Mouse (Mus musculus): ENCODE data around the gene Pfdn6.
"Not testable (repeated sequence)": the region's sequence is repeated elsewhere in the genome, so short reads cannot be mapped to it uniquely, and the experiment has no call there.

Gene Pfdn6

DNA sequence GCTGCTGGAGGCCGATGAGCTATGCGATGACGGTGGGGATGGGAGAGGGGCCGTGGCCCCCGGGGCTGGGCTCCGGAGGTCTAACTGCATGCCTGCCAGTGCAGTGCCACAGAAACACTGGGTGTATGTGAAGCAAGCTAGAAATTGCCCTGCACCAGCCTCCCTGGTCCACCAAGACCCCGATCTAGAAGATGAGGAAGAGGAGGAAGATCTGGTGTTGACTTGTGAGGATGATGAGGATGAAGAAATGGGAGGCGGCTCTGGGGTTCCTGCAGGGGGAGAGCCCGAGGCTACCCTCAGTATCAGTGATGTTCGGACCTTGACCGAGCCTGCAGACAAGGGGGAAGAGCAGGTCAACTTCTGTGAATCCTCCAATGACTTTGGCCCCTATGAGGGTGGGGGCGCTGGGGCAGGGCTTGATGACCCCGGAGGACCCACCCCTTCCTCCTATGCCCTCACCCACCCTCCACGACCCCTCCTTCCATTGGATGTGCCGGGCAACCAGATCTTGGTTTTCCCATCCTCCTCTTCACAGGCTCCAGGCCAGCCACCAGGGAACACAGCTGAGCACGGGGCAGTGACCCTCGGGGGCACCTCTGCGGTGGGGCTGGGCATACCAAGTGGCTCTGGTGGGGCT lies 22.4 kb downstream of the Pfdn6 start:
- in situ Hi-C loops (cut with MboI; ENCODE audit: low sequenced_read_pairs) = no loop called here

DNA sequence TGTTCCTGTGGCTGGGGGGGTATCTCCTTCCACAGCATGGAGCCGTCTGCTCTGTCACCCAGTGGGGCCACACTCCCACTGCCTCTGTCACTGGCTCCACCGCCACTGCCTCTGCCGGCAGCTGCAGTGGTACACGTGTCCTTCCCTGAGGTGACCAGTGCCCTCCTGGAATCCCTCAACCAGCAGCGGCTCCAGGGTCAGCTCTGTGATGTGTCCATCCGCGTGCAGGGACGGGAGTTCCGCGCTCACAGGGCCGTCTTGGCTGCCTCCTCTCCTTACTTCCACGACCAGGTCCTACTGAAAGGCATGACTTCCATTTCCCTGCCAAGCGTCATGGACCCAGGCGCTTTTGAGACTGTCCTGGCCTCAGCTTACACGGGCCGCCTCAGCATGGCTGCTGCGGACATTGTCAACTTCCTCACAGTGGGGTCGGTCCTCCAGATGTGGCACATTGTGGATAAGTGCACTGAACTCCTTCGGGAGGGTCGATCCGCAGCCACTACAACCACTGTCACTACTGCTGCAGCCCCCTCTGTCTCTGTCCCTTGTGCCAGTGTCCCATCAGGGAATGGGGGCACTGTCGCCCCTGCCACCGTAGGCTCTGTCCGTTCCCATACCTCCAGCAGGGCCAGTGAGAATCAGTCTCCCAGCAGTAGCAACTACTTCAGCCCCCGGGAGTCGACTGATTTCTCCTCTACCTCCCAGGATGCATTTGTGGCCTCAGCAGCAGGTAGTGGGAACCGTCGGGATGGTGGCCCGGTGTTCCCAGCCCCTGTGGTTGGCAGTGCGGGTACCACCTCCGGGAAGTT lies 23.1 kb downstream of the Pfdn6 start:
- in situ Hi-C loops (cut with MboI; ENCODE audit: low sequenced_read_pairs) = no loop called here

DNA sequence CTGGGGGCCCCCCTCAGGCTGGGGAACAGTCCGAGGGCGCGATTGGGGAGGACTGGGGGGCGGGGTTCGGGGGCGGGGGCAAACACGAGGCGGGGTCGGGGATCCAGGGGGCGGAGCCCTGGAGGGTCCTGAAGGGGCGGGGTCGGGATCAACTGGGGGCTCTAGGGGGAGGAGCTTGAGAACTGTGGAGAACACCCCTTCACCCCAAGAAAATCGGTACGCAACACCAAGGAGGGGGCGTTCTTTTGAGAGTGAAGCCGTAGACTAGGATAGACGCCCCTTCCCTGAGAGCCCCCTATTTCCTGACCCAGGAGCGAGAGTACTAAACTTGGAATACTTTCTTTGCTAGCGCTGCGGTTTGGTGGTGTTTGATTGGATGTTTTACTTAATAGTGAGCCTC lies 23.8 kb downstream of the Pfdn6 start:
- in situ Hi-C loops (cut with MboI; ENCODE audit: low sequenced_read_pairs) = no loop called here

DNA sequence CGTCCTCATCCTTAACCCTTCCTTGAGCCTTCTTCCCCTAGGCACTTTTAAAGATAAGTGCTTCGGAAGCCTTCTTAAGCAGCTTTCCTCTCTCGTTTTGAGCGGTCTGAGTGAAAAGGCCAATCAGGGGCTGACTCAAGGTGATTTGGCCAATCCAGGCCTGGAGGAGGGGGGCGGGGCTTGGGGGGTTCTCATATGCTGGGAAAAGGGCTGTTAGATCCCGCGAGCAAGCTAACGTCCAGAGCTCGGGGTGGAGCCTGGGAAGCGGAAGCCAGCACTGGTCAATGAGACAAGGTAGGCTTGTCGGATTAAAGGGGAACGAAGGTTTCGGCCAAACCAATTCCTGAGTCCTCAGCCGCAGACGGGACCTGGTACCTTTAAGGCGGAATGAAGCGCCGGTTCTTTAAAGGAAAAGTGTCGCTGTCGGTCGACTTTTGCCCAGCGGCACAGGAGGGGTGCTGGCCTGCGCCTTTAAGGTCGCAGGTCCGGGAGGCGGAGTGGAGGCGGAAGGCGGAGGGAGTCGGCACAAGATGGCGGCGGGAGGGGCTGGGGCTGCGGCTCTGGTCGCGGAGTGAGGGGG lies 24.4 kb downstream of the Pfdn6 start, which contains the start of the genes Tapbp and Zbtb22:
Tapbp (plus strand) TSS at position 229 of the 580 bp plus-strand sequence.
Zbtb22 (plus strand) TSS at position 234 of the 580 bp plus-strand sequence.
- in situ Hi-C loops (cut with MboI; ENCODE audit: low sequenced_read_pairs) = no loop called here

DNA sequence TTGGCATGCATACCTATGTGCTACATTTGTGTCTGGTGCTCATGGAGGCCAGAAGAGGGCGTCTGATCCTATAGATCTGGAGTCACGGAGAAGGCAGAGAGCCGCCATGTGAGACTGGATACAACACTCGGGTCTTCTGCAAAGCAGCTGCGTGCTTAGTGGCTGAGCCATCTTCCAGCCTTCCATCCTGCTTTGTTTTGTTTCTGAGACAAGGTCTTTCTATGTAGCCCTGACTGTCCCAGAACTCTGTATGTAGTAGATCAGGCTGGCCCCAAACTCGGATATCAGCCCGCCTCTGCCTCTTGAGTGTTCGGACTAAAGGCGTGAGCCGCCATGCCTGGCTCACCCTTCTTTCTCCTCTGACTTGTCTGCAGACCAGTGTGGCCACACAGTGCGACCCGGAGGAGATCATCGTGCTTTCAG lies 25.2 kb downstream of the Pfdn6 start:
- in situ Hi-C loops (cut with MboI; ENCODE audit: low sequenced_read_pairs) = no loop called here

DNA sequence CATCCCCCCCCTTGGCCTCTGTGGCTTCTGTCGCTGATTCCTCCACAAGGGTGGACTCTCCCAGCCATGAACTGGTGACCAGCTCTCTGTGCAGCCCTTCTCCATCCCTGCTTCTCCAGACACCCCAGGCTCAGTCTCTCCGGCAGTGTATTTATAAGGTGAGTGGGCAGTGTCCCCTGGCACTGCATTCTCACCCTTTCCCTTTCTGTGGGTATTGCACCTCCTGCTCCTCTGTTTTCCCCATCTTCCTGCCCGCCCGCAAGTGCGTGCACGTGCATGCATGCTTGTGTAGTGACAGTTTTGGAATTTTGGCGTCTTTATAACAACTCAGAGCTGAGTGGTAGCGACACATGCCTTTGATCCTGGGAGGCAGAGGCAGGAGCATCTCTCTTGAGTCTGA lies 26.2 kb downstream of the Pfdn6 start:
- in situ Hi-C loops (cut with MboI; ENCODE audit: low sequenced_read_pairs) = no loop called here

DNA sequence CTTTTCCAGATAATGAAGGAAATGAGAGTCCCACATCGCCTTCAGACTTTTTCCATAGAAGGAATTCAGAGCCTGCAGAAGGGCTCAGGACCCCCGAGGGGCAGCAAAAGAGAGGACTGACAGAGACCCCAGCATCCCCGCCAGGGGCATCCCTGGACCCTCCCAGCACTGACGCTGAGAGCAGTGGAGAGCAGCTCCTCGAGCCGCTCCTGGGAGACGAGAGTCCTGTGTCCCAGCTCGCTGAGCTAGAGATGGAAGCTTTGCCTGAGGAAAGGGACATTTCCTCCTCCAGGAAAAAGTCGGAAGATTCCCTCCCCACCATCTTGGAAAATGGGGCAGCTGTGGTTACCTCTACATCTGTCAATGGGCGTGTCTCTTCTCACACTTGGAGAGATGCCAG lies 26.9 kb downstream of the Pfdn6 start:
- in situ Hi-C loops (cut with MboI; ENCODE audit: low sequenced_read_pairs) = no loop called here

DNA sequence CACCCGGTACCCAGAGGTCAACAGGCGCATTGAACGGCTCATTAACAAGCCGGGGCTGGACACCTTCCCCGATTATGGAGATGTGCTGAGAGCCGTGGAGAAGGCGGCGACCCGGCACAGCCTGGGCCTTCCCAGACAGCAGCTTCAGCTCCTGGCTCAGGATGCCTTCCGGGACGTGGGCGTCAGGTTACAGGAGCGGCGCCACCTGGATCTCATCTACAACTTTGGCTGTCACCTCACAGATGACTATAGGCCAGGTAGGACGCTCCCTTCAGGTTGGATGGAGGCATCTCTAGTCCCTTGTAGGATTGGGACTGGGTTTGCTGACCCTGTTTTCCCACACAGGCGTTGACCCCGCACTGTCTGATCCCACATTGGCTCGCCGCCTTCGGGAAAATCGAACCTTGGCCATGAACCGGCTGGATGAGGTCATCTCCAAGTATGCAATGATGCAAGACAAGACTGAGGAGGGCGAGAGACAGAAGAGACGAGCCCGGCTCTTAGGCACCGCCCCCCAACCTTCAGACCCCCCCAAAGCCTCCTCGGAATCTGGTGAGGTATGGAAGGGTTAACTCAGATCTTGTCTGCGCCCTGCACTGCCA lies 28.2 kb downstream of the Pfdn6 start:
- in situ Hi-C loops (cut with MboI; ENCODE audit: low sequenced_read_pairs) = no loop called here

DNA sequence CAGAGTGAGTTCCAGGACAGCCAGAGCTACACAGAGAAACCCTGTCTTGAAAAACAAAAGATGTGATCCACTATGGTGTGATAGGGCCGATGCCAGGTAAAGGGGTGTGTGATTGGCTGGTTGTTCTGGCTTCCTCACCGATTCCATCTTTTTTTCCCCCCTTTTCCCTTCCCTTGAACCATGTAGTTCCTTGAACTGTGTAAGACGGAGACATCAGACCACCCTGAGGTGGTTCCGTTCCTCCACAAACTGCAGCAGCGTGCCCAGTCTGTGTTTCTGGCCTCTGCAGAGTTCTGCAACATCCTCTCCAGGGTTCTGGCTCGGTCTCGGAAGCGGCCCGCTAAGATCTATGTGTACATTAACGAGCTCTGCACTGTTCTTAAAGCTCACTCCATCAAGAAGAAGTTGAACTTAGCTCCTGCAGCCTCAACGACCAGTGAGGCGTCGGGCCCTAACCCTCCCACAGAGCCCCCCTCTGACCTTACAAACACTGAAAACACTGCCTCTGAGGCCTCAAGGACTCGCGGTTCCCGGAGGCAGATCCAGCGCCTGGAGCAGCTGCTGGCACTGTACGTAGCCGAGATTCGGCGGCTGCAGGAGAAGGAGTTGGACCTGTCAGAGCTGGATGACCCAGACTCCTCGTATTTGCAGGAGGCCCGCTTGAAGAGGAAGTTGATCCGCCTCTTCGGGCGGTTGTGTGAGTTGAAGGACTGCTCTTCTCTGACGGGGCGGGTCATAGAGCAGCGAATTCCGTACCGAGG lies 28.9 kb downstream of the Pfdn6 start:
- in situ Hi-C loops (cut with MboI; ENCODE audit: low sequenced_read_pairs) = no loop called here

DNA sequence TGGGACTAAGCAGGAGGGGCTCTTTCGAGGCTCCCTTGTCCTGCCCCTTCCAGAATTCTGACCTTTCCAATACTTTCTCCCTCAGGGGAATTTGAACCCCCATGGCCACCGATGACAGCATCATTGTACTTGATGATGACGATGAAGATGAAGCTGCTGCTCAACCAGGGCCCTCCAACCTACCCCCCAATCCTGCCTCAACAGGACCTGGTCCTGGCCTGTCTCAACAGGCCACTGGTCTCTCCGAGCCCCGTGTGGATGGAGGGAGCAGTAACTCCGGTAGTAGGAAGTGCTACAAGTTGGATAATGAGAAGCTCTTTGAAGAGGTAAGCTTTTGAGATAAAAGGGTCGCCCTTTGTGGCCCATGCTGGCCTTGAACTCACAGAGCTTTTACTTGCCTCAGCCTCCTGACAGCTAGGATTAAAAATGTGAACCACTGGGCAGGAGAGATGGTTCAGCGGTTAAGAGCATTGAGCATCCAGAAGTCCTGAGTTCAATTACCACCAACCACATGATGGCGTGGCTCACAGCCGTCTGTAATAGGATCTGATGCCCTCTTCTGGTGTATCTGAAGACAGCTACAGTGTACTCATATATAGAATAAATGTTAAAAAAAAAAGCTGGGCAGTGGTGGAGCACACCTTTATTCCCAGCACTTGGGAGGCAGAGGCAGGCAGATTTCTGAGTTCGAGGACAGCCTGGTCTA lies 29.6 kb downstream of the Pfdn6 start:
- in situ Hi-C loops (cut with MboI; ENCODE audit: low sequenced_read_pairs) = no loop called here

DNA sequence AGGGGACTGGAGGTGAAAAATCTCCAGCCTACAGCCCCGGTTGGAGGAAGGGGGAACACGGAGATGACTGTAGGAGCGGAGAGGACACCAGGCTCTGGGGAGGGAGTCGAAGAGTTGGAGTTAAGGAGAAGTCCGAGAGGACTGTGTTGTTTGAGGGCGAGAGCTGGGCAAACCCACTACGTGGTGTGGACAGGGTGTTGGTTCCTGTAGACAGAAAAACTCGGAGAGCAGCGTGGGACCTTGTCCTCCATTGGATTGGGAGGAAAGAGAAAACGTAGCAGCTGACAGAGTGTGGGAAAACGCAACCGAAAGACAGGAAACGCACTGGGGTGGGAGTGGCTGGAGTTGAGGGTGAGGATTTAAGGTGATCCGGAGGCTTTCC lies 30.3 kb downstream of the Pfdn6 start:
- in situ Hi-C loops (cut with MboI; ENCODE audit: low sequenced_read_pairs) = no loop called here

DNA sequence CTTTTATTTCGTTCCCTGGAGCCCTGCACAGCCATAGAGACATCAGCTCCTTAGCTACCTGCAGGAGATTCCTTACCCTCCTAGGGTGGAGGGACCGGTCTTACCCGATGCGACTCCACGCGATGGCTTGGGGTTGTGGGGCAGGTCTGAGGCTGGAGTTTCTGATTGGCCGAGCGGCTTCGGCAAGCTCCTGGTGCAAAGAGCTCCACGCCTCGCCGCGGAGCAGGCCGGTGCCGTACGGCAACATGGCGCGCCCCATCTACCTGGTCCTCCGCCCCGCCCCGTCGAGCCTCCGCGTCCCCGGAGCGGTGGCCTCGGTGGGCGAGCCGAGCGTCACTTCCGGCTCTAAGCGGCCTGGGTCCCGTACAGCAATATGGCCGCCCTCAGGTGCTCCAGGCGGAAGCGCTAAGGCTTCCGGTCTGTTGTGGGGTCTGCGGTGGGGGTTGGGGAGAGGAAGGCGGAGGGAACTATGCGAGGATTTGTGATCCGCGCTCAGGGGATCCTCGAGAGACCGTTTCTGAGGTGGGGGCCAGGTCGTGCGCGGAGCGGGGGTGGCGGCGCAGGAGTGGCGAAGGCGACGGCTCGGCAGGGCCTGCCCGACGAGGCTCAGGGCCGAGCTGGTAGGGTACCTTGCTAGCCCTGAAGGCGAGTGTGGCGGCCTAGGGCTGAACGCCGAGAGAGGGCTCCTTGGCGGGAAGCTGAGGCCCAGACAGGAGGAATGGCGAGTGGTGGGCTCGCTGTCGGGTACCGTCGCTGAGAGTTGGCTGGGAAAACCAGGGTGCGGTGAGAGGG lies 30.9 kb downstream of the Pfdn6 start, which contains the start of gene Daxx:
Daxx (plus strand) TSS at position 338 of the 792 bp plus-strand sequence.
- in situ Hi-C loops (cut with MboI; ENCODE audit: low sequenced_read_pairs) = no loop called here

DNA sequence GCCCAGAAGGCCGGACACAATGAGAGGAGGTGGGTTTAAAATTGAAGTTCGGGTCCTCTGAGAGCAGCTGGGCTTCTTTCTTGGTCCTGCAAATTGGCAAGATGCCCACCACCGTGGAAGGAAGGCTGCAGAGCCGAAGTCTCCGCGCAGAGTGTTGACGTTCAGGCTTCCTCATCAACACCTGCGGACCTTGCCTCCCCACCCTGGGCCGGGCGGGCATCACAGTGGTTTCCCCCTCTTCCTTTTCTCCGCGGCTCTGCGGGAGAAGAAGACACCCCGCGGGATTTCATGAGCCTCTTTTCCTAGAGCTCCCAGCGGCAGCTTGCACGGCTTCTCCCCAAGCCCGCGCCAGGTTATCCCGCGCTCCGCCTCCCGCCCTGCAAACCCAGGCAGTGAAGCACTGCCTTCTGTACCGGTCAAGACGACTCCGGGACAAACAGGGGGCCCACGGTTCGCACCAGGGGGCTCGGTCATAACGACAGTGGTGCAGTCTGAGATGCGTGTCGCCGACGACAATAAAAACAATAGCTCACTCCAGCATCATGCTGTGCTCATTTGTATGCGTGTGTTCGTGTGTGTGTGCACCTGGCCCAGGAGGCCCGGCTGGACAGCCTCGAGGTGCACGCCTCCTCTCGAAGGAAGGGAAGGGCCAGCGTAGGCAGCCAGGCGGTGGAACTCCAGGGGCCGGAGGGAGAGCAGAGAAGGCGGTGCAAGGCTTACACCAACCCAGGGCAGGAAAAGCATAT lies 31.6 kb downstream of the Pfdn6 start:
- in situ Hi-C loops (cut with MboI; ENCODE audit: low sequenced_read_pairs) = no loop called here

DNA sequence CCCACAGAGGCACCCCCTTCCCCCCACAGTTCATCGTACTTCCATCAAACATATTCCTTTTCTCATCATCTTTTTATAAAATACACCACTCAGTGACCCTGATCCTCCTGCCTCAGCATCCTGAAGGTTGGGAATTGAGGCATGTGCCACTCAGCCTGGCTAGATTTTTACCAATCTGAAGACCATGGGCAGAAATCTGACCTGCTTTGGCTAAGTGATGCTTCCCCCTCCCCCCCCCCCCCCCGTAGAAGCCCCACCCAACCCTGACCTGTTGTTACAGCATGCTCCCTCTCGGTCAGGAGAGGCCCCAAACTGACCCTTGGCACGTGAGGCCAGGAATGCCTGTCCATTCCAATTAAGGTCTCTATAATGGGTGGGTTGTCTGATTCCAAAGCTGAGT lies 35.3 kb downstream of the Pfdn6 start, which contains the start of gene Platr17:
Platr17 (plus strand) TSS at position 301 of the 400 bp plus-strand sequence.
- in situ Hi-C loops (cut with MboI; ENCODE audit: low sequenced_read_pairs) = not testable (repeated sequence)

DNA sequence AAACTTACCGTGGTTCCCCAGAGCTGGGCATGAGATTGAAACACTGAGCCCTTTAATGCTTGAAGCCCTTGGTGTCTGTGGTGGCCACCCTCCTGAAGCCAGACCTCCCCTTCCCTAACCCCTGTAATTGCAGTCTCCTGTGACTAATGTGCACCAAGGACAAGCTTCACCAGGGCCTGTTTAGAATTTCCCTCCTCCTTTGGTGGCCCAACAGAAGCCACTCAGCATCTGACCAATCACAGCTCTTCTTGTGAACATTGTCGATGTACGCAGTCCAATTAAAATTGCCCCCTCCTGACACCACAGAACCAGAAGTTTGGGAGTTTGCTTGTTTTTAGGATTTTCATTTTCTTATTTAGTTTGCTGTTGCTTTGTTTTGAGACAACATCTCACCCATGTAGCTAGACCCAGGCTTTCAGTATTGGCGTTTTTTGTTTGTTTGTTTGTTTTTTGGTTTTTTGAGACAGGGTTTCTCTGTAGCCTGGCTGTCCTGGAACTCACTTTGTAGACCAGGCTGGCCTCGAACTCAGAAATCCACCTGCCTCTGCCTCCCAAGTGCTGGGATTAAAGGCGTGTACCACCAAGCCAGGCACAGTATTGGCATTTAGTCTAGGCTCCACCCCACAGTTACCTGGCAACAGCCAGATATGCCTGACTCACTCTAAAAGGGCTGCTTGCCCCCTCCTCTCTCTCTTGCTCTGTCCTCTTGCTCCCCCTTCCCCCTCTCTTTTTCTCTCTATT lies 36.1 kb downstream of the Pfdn6 start:
- in situ Hi-C loops (cut with MboI; ENCODE audit: low sequenced_read_pairs) = not testable (repeated sequence)

DNA sequence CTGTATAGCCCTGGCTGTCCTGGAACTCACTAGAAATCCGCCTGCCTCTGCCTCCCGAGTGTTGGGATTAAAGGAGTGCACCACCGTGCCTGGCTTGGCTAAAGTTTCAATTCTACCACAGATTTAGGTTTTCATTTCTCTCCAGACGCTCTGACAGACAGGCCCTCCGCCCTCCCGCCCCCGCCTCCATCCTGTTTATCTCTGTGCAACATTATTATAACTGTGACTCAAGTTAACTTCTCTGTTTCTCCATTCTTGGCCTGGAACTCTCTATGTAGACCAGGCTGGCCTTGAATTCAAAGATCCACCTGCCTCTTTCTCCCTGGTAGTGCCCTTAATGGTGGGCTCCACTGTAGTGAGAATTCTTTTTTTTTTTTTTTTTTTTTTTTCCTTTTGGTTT lies 37.7 kb downstream of the Pfdn6 start:
- in situ Hi-C loops (cut with MboI; ENCODE audit: low sequenced_read_pairs) = no loop called here

DNA sequence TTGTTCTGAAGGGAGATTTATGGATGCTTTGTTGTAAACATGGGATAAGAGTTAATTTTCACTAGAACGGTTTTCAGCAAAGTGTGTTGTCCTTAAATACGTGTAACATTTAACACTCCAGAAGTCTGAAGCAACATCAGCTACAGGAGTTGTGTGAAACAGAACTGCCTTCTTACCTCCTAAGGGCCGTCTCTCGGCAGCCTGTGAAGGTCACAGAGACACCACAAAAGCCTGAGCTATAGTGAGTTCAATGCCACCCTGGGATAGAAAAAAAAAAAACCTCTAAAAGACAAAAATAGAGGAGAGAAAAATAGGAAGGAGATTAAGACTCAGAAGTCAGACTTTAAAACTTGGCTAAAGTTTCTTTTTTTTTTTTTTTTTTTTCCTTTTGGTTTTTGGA lies 38.1 kb downstream of the Pfdn6 start:
- in situ Hi-C loops (cut with MboI; ENCODE audit: low sequenced_read_pairs) = no loop called here

DNA sequence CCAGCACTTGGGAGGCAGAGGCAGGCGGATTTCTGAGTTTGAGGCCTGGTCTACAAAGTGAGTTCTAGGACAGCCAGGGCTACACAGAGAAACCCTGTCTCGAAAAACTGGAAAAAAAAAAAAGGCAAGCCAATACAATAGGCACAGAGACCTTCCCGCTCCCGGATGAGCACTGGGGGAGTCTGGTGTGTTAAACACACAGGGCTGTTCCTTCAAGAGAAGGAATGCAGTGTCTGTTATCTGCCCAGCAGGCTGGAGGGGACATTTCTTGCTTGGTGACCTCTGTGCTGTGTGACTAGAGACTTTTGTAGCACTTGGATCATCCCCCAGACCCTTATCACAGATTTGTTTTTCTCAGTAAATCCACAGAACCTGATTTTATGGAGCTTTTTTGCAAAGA lies 38.5 kb downstream of the Pfdn6 start:
- in situ Hi-C loops (cut with MboI; ENCODE audit: low sequenced_read_pairs) = no loop called here

All from CH12F3 (cell line).